Mouse (Mus musculus): Measurements from ENCODE around the gene Epp13. TPM values are rescaled to one million over a fixed set of nuclear protein-coding genes. Genes with fewer than 3 reads are reported as not detected.
"Not testable (repeated sequence)": the region's sequence is repeated elsewhere in the genome, so short reads cannot be mapped to it uniquely, and the experiment has no call there.

Epp13 gene
- not detected in 2 replicates for polyA plus RNA-seq (2012; rRNA removed)

DNA sequence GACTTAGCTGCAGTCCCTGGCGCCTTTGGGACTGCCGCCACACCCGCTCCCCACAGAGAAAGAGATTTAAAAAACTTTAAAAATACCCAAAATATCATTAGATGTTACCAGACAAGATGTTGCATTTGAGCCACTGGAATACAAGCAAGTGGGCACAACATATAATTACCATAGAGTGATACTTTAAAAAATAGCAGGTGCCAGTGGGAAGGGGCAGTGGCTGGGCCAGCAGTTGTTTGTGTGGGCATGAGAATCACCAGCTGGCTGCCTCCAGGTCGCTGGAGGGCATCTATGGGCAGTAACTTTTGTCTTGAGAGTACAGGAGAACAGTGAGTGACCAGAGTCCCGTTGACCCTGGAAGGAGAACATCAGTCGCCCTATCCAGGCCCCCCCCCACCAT, at the start of gene Epp13:
Gene Epp13, plus strand, starts transcription at position 301 of the 400 bp plus-strand sequence.
- TF ChIP-seq CTCF (IDR thresholded peaks at IDR 0.05; ENCODE audit: extremely low read depth, insufficient read depth, low read length) (no peak), POLR2A (IDR thresholded peaks at IDR 0.05; ENCODE audit: extremely low read depth, insufficient read depth, low read length) (no peak)
- no peak within 1 kb of the TSS for H3K4me3 ChIP-seq (ENCODE audit: insufficient read depth, low read length)
- H3K27ac ChIP-seq (ENCODE audit: insufficient read depth, low read length) = no peak within 1 kb of the TSS
- H3K4me1 ChIP-seq (ENCODE audit: control insufficient read depth, insufficient read depth, low read length) = no peaks in the 10 kb centered on the region

- H3K4me3 ChIP-seq (ENCODE audit: insufficient read depth, low read length) = no peak overlapping the region
- no peaks in the 10 kb centered on the region for H3K4me1 ChIP-seq (ENCODE audit: control insufficient read depth, insufficient read depth, low read length)
- TF ChIP-seq POLR2A (IDR thresholded peaks at IDR 0.05; ENCODE audit: extremely low read depth, insufficient read depth, low read length) (no peak), CTCF (IDR thresholded peaks at IDR 0.05; ENCODE audit: extremely low read depth, insufficient read depth, low read length) (no peak)
- H3K27ac ChIP-seq (ENCODE audit: insufficient read depth, low read length) = no peak overlapping the region
These were observed 48.3 kb upstream of the Epp13 start for GRCm38 (mm10) chr7:6204200-6204599.

- H3K27ac ChIP-seq (ENCODE audit: insufficient read depth, low read length) = no peak overlapping the region
- no peak overlapping the region for H3K4me3 ChIP-seq (ENCODE audit: insufficient read depth, low read length)
- H3K4me1 ChIP-seq (ENCODE audit: control insufficient read depth, insufficient read depth, low read length) = no peaks in the 10 kb centered on the region
- TF ChIP-seq CTCF (IDR thresholded peaks at IDR 0.05; ENCODE audit: extremely low read depth, insufficient read depth, low read length) (no peak), POLR2A (IDR thresholded peaks at IDR 0.05; ENCODE audit: extremely low read depth, insufficient read depth, low read length) (no peak)
These were observed 39.4 kb upstream of the Epp13 start for GRCm38 (mm10) chr7:6213144-6213543.

DNA sequence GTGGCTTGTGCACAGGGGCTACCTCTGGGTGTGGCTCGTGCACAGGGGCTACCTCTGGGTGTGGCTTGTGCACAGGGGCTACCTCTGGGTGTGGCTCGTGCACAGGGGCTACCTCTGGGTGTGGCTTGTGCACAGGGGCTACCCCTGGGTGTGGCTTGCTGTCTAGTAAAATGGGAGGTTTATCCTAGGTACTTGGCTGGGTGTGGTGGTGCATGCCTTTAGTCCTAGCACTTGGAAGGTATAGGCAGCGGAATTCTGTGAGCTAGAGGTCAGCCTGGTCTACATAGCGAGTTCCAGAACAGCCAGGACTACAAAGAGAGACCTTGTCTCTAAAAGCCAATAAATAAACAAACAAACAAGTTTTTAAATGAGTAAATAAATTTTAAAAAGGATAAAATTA, 37.8 kb upstream of the Epp13 start:
- H3K4me1 ChIP-seq (ENCODE audit: control insufficient read depth, insufficient read depth, low read length); H3K4me3 ChIP-seq (ENCODE audit: insufficient read depth, low read length); H3K27ac ChIP-seq (ENCODE audit: insufficient read depth, low read length): not testable (repeated sequence)

DNA sequence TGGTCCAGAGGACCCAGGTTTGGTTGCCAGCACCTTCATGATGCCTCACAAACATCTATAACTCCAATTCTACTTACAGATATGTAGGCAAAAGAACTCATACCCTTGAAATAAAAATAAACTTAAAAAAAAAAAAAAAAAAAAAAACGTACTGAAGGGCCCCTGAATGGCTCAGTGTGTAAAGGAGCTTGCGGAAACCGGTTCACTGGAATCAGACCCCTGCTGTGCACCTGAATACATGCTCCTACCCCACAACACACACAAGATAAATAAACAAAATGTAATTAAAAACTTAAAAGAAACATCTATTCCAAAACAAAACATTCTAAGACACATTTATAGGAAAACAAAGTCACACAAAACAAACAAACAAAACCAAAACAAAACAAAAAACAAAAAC, 32.4 kb upstream of the Epp13 start:
- Histone ChIP-seq H3K27ac (ENCODE audit: insufficient read depth, low read length) (no peak overlapping the region), H3K4me3 (ENCODE audit: insufficient read depth, low read length) (no peak overlapping the region), H3K4me1 (ENCODE audit: control insufficient read depth, insufficient read depth, low read length) (no peaks in the 10 kb centered on the region)
- TF ChIP-seq CTCF (IDR thresholded peaks at IDR 0.05; ENCODE audit: extremely low read depth, insufficient read depth, low read length) (no peak), POLR2A (IDR thresholded peaks at IDR 0.05; ENCODE audit: extremely low read depth, insufficient read depth, low read length) (no peak)

GRCm38 (mm10) chr7:6221978-6222377, 30.5 kb upstream of the Epp13 start, which contains the start of gene Zscan5b:
TSS of gene Zscan5b (plus strand) at chr7:6222278.
- Histone ChIP-seq H3K4me3 (ENCODE audit: insufficient read depth, low read length) (no peak within 1 kb of the TSS), H3K27ac (ENCODE audit: insufficient read depth, low read length) (no peak within 1 kb of the TSS), H3K4me1 (ENCODE audit: control insufficient read depth, insufficient read depth, low read length) (no peaks in the 10 kb centered on the region)
- TF ChIP-seq POLR2A (IDR thresholded peaks at IDR 0.05; ENCODE audit: extremely low read depth, insufficient read depth, low read length) = no peak
- no peak for TF ChIP-seq CTCF (IDR thresholded peaks at IDR 0.05; ENCODE audit: extremely low read depth, insufficient read depth, low read length)

DNA sequence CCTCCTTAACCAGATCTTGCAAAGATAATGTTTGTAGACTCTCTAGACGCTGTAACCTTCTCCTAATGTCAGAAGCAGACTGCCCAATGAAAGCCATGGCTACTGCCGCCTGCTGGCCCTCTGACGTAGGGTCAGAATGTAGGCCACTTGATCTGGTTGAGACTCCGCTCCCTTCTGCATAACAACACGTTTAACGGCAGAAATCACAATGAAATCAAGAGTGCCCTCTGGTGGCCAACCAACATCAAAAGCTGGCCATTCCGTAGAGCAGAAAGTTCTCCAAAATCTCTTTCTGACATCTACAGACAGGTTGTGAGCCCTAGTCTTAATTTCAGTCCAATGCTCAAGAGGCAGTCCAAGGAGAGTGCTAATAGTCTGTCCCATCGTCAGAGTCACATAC, 24.0 kb upstream of the Epp13 start:
- not testable (repeated sequence) for H3K4me3 ChIP-seq (ENCODE audit: insufficient read depth, low read length); H3K4me1 ChIP-seq (ENCODE audit: control insufficient read depth, insufficient read depth, low read length)

GRCm38 (mm10) chr7:6239787-6240186, 12.7 kb upstream of the Epp13 start:
- H3K4me1 ChIP-seq (ENCODE audit: control insufficient read depth, insufficient read depth, low read length) = no peaks in the 10 kb centered on the region

More for the DNA sequence above, 24.0 kb upstream of the Epp13 start:
- H3K27ac ChIP-seq (ENCODE audit: insufficient read depth, low read length) = not testable (repeated sequence)

GRCm38 (mm10) chr7:6240841-6241425, 11.6 kb upstream of the Epp13 start:
- TF ChIP-seq CTCF (IDR thresholded peaks at IDR 0.05; ENCODE audit: extremely low read depth, insufficient read depth, low read length) = peak; percentile 39; the same call in 1 of the 2 replicates
- not testable (repeated sequence) for H3K4me1 ChIP-seq (ENCODE audit: control insufficient read depth, insufficient read depth, low read length); H3K4me3 ChIP-seq (ENCODE audit: insufficient read depth, low read length); H3K27ac ChIP-seq (ENCODE audit: insufficient read depth, low read length)

More at GRCm38 (mm10) chr7:6239787-6240186, 12.7 kb upstream of the Epp13 start:
- TF ChIP-seq CTCF (IDR thresholded peaks at IDR 0.05; ENCODE audit: extremely low read depth, insufficient read depth, low read length) = no peak
- no peak for TF ChIP-seq POLR2A (IDR thresholded peaks at IDR 0.05; ENCODE audit: extremely low read depth, insufficient read depth, low read length)
- no peak overlapping the region for H3K4me3 ChIP-seq (ENCODE audit: insufficient read depth, low read length)
- no peak overlapping the region for H3K27ac ChIP-seq (ENCODE audit: insufficient read depth, low read length)

- H3K4me3 ChIP-seq (ENCODE audit: insufficient read depth, low read length) = no peak overlapping the region
- TF ChIP-seq CTCF (IDR thresholded peaks at IDR 0.05; ENCODE audit: extremely low read depth, insufficient read depth, low read length) = no peak
- no peak for TF ChIP-seq POLR2A (IDR thresholded peaks at IDR 0.05; ENCODE audit: extremely low read depth, insufficient read depth, low read length)
- H3K4me1 ChIP-seq (ENCODE audit: control insufficient read depth, insufficient read depth, low read length) = no peaks in the 10 kb centered on the region
- H3K27ac ChIP-seq (ENCODE audit: insufficient read depth, low read length) = no peak overlapping the region
These were observed 7.9 kb upstream of the Epp13 start for GRCm38 (mm10) chr7:6244361-6245292.
